Mouse (Mus musculus) urinary bladder, postnatal 14 days (tissue): ENCODE measurements around the gene Sgtb.

Experiments used
- DNase-seq: peaks from one replicate; pipeline ENCODE4 v3.0.0; 2021; ENCODE audit warnings: low spot score

Gene Sgtb

GRCm38 (mm10) chr13:104179176-104179888 lies 69.8 kb downstream of the Sgtb start:
- no peak for DNase-seq

DNA sequence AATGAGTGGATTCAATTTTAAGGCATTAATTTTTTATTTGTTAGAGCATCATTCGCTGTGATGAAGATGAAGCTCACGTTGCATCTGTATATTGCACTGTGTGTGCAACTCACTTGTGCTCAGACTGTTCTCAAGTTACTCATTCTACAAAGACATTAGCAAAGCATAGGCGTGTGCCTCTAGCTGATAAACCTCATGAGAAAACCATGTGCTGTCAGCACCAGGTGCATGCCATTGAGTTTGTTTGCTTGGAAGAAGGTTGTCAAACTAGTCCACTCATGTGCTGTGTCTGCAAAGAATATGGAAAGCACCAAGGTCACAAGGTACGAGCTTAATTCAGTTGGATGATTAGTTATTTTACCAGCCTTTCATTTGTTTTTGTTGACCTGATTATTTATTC lies 77.8 kb downstream of the Sgtb start:
- no peak for DNase-seq
